Mouse (Mus musculus) T-helper 1 cell (primary cell): ENCODE results near the gene Cdh18.
"Not testable (repeated sequence)": the region's sequence is repeated elsewhere in the genome, so short reads cannot be mapped to it uniquely, and the experiment has no call there.

Source experiments
- in situ Hi-C: fragments of 300-600 bp; cut with MboI, MseI; formaldehyde crosslinking; loops from one replicate; pipeline ENCODE4 v1.15.1; 2025; ENCODE audit warnings: high pct_unique_total_duplicates

Cdh18 gene

GRCm38 (mm10) chr15:22947234-22947633 lies 398.4 kb downstream of the Cdh18 start:
- in situ Hi-C loops: no loop called here

GRCm38 (mm10) chr15:22969424-22969823 lies 420.6 kb downstream of the Cdh18 start:
- in situ Hi-C loops: no loop called here

- in situ Hi-C loops: no loop called here
Measured at GRCm38 (mm10) chr15:22980136-22980535, 431.3 kb downstream of the Cdh18 start.

- in situ Hi-C loops: no loop called here
Measured at GRCm38 (mm10) chr15:22984647-22985046, 435.8 kb downstream of the Cdh18 start.

- in situ Hi-C loops: no loop called here
Measured at GRCm38 (mm10) chr15:23016680-23017079, 467.9 kb downstream of the Cdh18 start.

GRCm38 (mm10) chr15:23021151-23021550 lies 472.3 kb downstream of the Cdh18 start:
- in situ Hi-C loops: no loop called here

- in situ Hi-C loops: no loop called here
Measured at GRCm38 (mm10) chr15:23022635-23023034, 473.8 kb downstream of the Cdh18 start.

- in situ Hi-C loops: no loop called here
Measured at GRCm38 (mm10) chr15:23035551-23036207, 486.9 kb downstream of the Cdh18 start.

- in situ Hi-C loops: no loop called here
Measured at GRCm38 (mm10) chr15:23036208-23037065, 487.6 kb downstream of the Cdh18 start.

GRCm38 (mm10) chr15:23037561-23037960 lies 488.7 kb downstream of the Cdh18 start:
- in situ Hi-C loops: no loop called here

GRCm38 (mm10) chr15:23046127-23046785 lies 497.4 kb downstream of the Cdh18 start:
- in situ Hi-C loops: no loop called here

- in situ Hi-C loops: no loop called here
Measured at GRCm38 (mm10) chr15:23052006-23052405, 503.2 kb downstream of the Cdh18 start.

GRCm38 (mm10) chr15:23085326-23085725 lies 536.5 kb downstream of the Cdh18 start:
- in situ Hi-C loops: not testable (repeated sequence)

GRCm38 (mm10) chr15:23087535-23087934 lies 538.7 kb downstream of the Cdh18 start:
- in situ Hi-C loops: no loop called here

GRCm38 (mm10) chr15:23096601-23097000 lies 547.8 kb downstream of the Cdh18 start:
- in situ Hi-C loops: no loop called here

- in situ Hi-C loops: no loop called here
Measured at GRCm38 (mm10) chr15:23104668-23105380, 556.0 kb downstream of the Cdh18 start.

GRCm38 (mm10) chr15:23134950-23135715 lies 586.3 kb downstream of the Cdh18 start:
- in situ Hi-C loops: loop anchor here (5.0 kb wide), 1 partner anchor 258 kb away; no protein-coding TSS in a partner anchor

- in situ Hi-C loops: no loop called here
Measured at GRCm38 (mm10) chr15:23136971-23137370, 588.1 kb downstream of the Cdh18 start.

GRCm38 (mm10) chr15:23142907-23143306 lies 594.1 kb downstream of the Cdh18 start:
- in situ Hi-C loops: not testable (repeated sequence)

- in situ Hi-C loops: no loop called here
Measured at GRCm38 (mm10) chr15:23155883-23156282, 607.1 kb downstream of the Cdh18 start.

GRCm38 (mm10) chr15:23164869-23165268 lies 616.0 kb downstream of the Cdh18 start:
- in situ Hi-C loops: no loop called here
